In genomic region chr4:53592386-53592785, GRCm38 (mm10) we compare ENCODE assay signal across 8 mouse cellular contexts. TPM values are rescaled to one million over a fixed set of nuclear protein-coding genes. Genes with fewer than 3 reads are reported as not detected.
DNase-seq lines count a peak whose midpoint lies in the region; ATAC-seq lines count a peak whose summit lies in the region.
"Had no signal": no experiment of that assay in that cellular context is flagged by ENCODE, and none has a peak within 500 bp of the region (broad histone marks: within the 10 kb centered on the region; RNA-seq: fewer than 3 reads in every experiment).

No protein-coding gene starts in this region.

- DNase-seq in midbrain, embryonic 11.5 days (ENCODE audit: low spot score, missing footprints), result peak; percentile 19
- DNase-seq in heart, postnatal 10 days, result peak; percentile 61 to 75
- peak; percentile 36 for DNase-seq in liver, embryonic 11.5 days (ENCODE audit: low spot score)
- no peak for DNase-seq in limb, embryonic 10.5 days (ENCODE audit: low spot score)

- no peaks in the 10 kb centered on the region for H3K27me3 ChIP-seq in midbrain, embryonic 11.5 days (ENCODE audit: control insufficient read depth, insufficient read depth, low read length)
- no peaks in the 10 kb centered on the region for H3K27me3 ChIP-seq in midbrain, embryonic 13.5 days
- no peaks in the 10 kb centered on the region for H3K27me3 ChIP-seq in liver, embryonic 11.5 days (replicated peaks; ENCODE audit: control insufficient read depth, insufficient read depth, low read length)
- no peaks in the 10 kb centered on the region for H3K27me3 ChIP-seq in limb, embryonic 10.5 days (ENCODE audit: low read depth, poor library complexity, severe bottlenecking)
- H3K27me3 ChIP-seq in midbrain, embryonic 16.5 days (ENCODE audit: control insufficient read depth, insufficient read depth, low read depth, low read length), result no peaks in the 10 kb centered on the region
- H3K27me3 ChIP-seq: megakaryocyte, embryonic 14.5 days had no signal

- no peak for ATAC-seq in midbrain, embryonic 11.5 days (ENCODE audit: low FRiP score)
- no peak for ATAC-seq in midbrain, embryonic 13.5 days
- no peak for ATAC-seq in liver, embryonic 11.5 days (replicated peaks; ENCODE audit: low FRiP score)
- ATAC-seq in midbrain, embryonic 16.5 days, result no peak
- no peak for ATAC-seq in erythroblast, adult 5-6 weeks (replicated peaks; ENCODE audit: low FRiP score, poor library complexity, severe bottlenecking)

- no peak overlapping the region for H3K4me2 ChIP-seq in midbrain, embryonic 11.5 days
- no peak overlapping the region for H3K4me2 ChIP-seq in midbrain, embryonic 13.5 days (replicated peaks)
- no peak overlapping the region for H3K4me2 ChIP-seq in liver, embryonic 11.5 days
- H3K4me2 ChIP-seq in midbrain, embryonic 16.5 days (ENCODE audit: low read length), result no peak overlapping the region

- intact Hi-C loops in heart, postnatal 10 days (cut with DNase I), result loop anchor here (1.0 to 5.0 kb wide), 5 partner anchors 47 to 560 kb away; partner anchors contain the start of gene Slc44a1

- H3K4me1 ChIP-seq in midbrain, embryonic 11.5 days (ENCODE audit: control insufficient read depth, insufficient read depth, low read length), result no peaks in the 10 kb centered on the region
- peaks cover 11% of the 10 kb centered on the region for H3K4me1 ChIP-seq in midbrain, embryonic 13.5 days (replicated peaks)
- no peaks in the 10 kb centered on the region for H3K4me1 ChIP-seq in liver, embryonic 11.5 days (replicated peaks; ENCODE audit: control insufficient read depth, insufficient read depth, low read length)
- no peaks in the 10 kb centered on the region for H3K4me1 ChIP-seq in limb, embryonic 10.5 days
- 0 out of 2 replicates have a peak, but pooled peaks cover 3% of the 10 kb centered on the region for H3K4me1 ChIP-seq in midbrain, embryonic 16.5 days (ENCODE audit: control insufficient read depth, insufficient read depth, low read length)

- no peak overlapping the region for H3K4me3 ChIP-seq in midbrain, embryonic 11.5 days (ENCODE audit: low read depth, low read length)
- no peak overlapping the region for H3K4me3 ChIP-seq in midbrain, embryonic 13.5 days (replicated peaks)
- H3K4me3 ChIP-seq in liver, embryonic 11.5 days (ENCODE audit: low read depth, low read length), result no peak overlapping the region
- no peak overlapping the region for H3K4me3 ChIP-seq in limb, embryonic 10.5 days
- no peak overlapping the region for H3K4me3 ChIP-seq in midbrain, embryonic 16.5 days (ENCODE audit: low read depth, low read length)
- H3K4me3 ChIP-seq: megakaryocyte, embryonic 14.5 days had no signal

- WGBS in midbrain, embryonic 11.5 days, result 80% methylated on average over 9 of the region's 9 CpGs
- WGBS in midbrain, embryonic 13.5 days, result 79% methylated on average over 9 of the region's 9 CpGs
- 49% methylated on average over 9 of the region's 9 CpGs for WGBS in liver, embryonic 11.5 days
- WGBS in limb, embryonic 10.5 days, result 73% methylated on average over 9 of the region's 9 CpGs
- 83% methylated on average over 9 of the region's 9 CpGs for WGBS in midbrain, embryonic 16.5 days

- H3K36me3 ChIP-seq in midbrain, embryonic 11.5 days (ENCODE audit: control insufficient read depth, insufficient read depth, low read length), result no peaks in the 10 kb centered on the region
- no peaks in the 10 kb centered on the region for H3K36me3 ChIP-seq in midbrain, embryonic 13.5 days
- no peaks in the 10 kb centered on the region for H3K36me3 ChIP-seq in liver, embryonic 11.5 days (ENCODE audit: control insufficient read depth, insufficient read depth, low read length)
- no peaks in the 10 kb centered on the region for H3K36me3 ChIP-seq in limb, embryonic 10.5 days
- no peaks in the 10 kb centered on the region for H3K36me3 ChIP-seq in midbrain, embryonic 16.5 days (ENCODE audit: control insufficient read depth, insufficient read depth, low read length)

- no peaks in the 10 kb centered on the region for H3K9me3 ChIP-seq in midbrain, embryonic 11.5 days (ENCODE audit: control insufficient read depth, low read length)
- H3K9me3 ChIP-seq in midbrain, embryonic 13.5 days, result no peaks in the 10 kb centered on the region
- H3K9me3 ChIP-seq in liver, embryonic 11.5 days (ENCODE audit: control insufficient read depth, low read length), result no peaks in the 10 kb centered on the region
- H3K9me3 ChIP-seq in limb, embryonic 10.5 days (replicated peaks), result no peaks in the 10 kb centered on the region
- no peaks in the 10 kb centered on the region for H3K9me3 ChIP-seq in midbrain, embryonic 16.5 days (replicated peaks; ENCODE audit: control insufficient read depth, low read length, poor library complexity, severe bottlenecking)

- H3K27ac ChIP-seq in midbrain, embryonic 11.5 days (ENCODE audit: low read depth, low read length), result no peak overlapping the region
- no peak overlapping the region for H3K27ac ChIP-seq in midbrain, embryonic 13.5 days
- H3K27ac ChIP-seq in liver, embryonic 11.5 days (ENCODE audit: low read depth, low read length), result no peak overlapping the region
- no peak overlapping the region; the same call in 1 of the 2 replicates for H3K27ac ChIP-seq in limb, embryonic 10.5 days
- H3K27ac ChIP-seq in midbrain, embryonic 16.5 days (ENCODE audit: low read length), result no peak overlapping the region

- no peak overlapping the region for H3K9ac ChIP-seq in midbrain, embryonic 11.5 days (ENCODE audit: low read length)
- no peak overlapping the region for H3K9ac ChIP-seq in midbrain, embryonic 13.5 days (replicated peaks)
- H3K9ac ChIP-seq in liver, embryonic 11.5 days (ENCODE audit: low read depth, low read length), result no peak overlapping the region
- H3K9ac ChIP-seq in midbrain, embryonic 16.5 days (ENCODE audit: low read depth, low read length), result no peak overlapping the region

RNA-seq across cellular contexts. Expression of gene Fsd1l, which starts 38.9 kb away (rescaled TPM):
- 22.7 and 26.8 TPM in 2 replicates for polyA plus RNA-seq in midbrain, embryonic 11.5 days (2014; fragmentation: Nextera tagmentation; extraction: Ambion mirVana)
- polyA plus RNA-seq in midbrain, embryonic 13.5 days (2015; fragmentation: Nextera tagmentation; extraction: Ambion mirVana), result 41.9 and 43.4 TPM in 2 replicates
- 10 to 100 TPM; 44.3 to 59.0 TPM for total RNA-seq in heart, postnatal 10 days (2021)
- 2.7 and 3.7 TPM in 2 replicates for polyA plus RNA-seq in liver, embryonic 11.5 days (2014; fragmentation: Nextera tagmentation; extraction: Ambion mirVana)
- 11.5 and 12.9 TPM in 2 replicates for polyA plus RNA-seq in limb, embryonic 10.5 days (2016; fragmentation: Nextera tagmentation; extraction: Ambion mirVana)
- polyA plus RNA-seq in midbrain, embryonic 16.5 days (2015; fragmentation: Nextera tagmentation; extraction: Ambion mirVana), result 35.9 and 39.8 TPM in 2 replicates
- total RNA-seq in erythroblast, adult 5-6 weeks (2015; ENCODE audit: low replicate concordance), result 4.0 and 11.1 TPM in 2 replicates
- total RNA-seq in erythroblast, adult 5-6 weeks (2017; ENCODE audit: low replicate concordance), result 3.6 and 6.2 TPM in 2 replicates
